Comparison of ENCODE assay signal across 1 mouse cellular context in genomic region chr16:38350361-38350855, GRCm38 (mm10).
TF ChIP-seq lines count a peak whose summit lies in the region.

No protein-coding gene starts in this region.

TF ChIP-seq in MEL, 35 proteins besides CTCF, POLR2A, EP300 and RAD21 (continued from another document):
- TF ChIP-seq UBTF (IDR thresholded peaks at IDR 0.05; ENCODE audit: borderline replicate concordance, insufficient read depth, low read depth, low read length): no peak
- peak; percentile 82 for TF ChIP-seq ETS1 (IDR thresholded peaks at IDR 0.05; ENCODE audit: low read depth, low read length)
- TF ChIP-seq MYB (IDR thresholded peaks at IDR 0.05; ENCODE audit: low read depth, low read length): no peak
- peak; percentile 64 for TF ChIP-seq USF1 (IDR thresholded peaks at IDR 0.05; ENCODE audit: low read depth, low read length)
- TF ChIP-seq KAT2A (conservative IDR thresholded peaks at IDR 0.05; ENCODE audit: low read depth, low read length): no peak
- no peak for TF ChIP-seq RCOR1 (IDR thresholded peaks at IDR 0.05; ENCODE audit: low read depth, low read length)
- peak; percentile 71 for TF ChIP-seq MAX (IDR thresholded peaks at IDR 0.05; ENCODE audit: low read length)
- TF ChIP-seq TCF12 (IDR thresholded peaks at IDR 0.05; ENCODE audit: low read depth, low read length): peak; percentile 83
- TF ChIP-seq CHD1 (IDR thresholded peaks at IDR 0.05; ENCODE audit: low read depth, low read length): no peak
- no peak for TF ChIP-seq MAZ (IDR thresholded peaks at IDR 0.05; ENCODE audit: low read depth, low read length)
- no peak for TF ChIP-seq MEF2A (IDR thresholded peaks at IDR 0.05; ENCODE audit: extremely low read depth, insufficient replicate concordance, low read depth, low read length, poor library complexity, severe bottlenecking)
- TF ChIP-seq ELF1 (IDR thresholded peaks at IDR 0.05; ENCODE audit: low read depth, low read length): no peak
- TF ChIP-seq MXI1 (IDR thresholded peaks at IDR 0.05; ENCODE audit: low read depth, low read length): peak; percentile 87
- no peak for TF ChIP-seq NRF1 (IDR thresholded peaks at IDR 0.05; ENCODE audit: insufficient read depth, low read depth, low read length, poor library complexity, severe bottlenecking)
- no peak for TF ChIP-seq ZC3H11A (IDR thresholded peaks at IDR 0.05; ENCODE audit: low read depth, low read length)
- TF ChIP-seq POLR2AphosphoS2 (IDR thresholded peaks at IDR 0.05; ENCODE audit: low read length): no peak
